Mouse (Mus musculus) hindbrain, embryonic 14.5 days (tissue): Measurements from ENCODE around the gene Serpina12. TPM values are rescaled to one million over a fixed set of nuclear protein-coding genes. Genes with fewer than 3 reads are reported as not detected.

Experiments
- ATAC-seq: fragments of 200-750 bp; cut with Nextera tagmentation; 2 replicates; pipeline ENCODE4 v1.8.0; 2017; ENCODE audit warnings: moderate number of reproducible peaks, mild to moderate bottlenecking, moderate TSS enrichment, moderate library complexity; ENCODE audit not compliant: low FRiP score
- DNase-seq: peaks from one replicate; pipeline ENCODE4 v3.0.0-alpha.2; 2015; ENCODE audit warnings: low spot score
- H3K27ac ChIP-seq: fragments of 300-500 bp; sonication (generic); 2 replicates; pipeline ENCODE4 v1.5.1; 2014; ENCODE audit warnings: mild to moderate bottlenecking, moderate library complexity
- H3K27me3 ChIP-seq: fragments of 300-500 bp; sonication (generic); 2 replicates; pipeline ENCODE4 v1.6.1; 2014; ENCODE audit warnings: mild to moderate bottlenecking, low read length, mixed read lengths; ENCODE audit not compliant: control insufficient read depth, insufficient read depth
- H3K36me3 ChIP-seq: fragments of 300-500 bp; sonication (generic); replicated peaks from 2 replicates; pipeline ENCODE4 v1.6.1; 2014; ENCODE audit not compliant: control insufficient read depth, insufficient read depth
- H3K4me1 ChIP-seq: fragments of 300-500 bp; sonication (generic); replicated peaks from 2 replicates; pipeline ENCODE4 v1.6.1; 2014; ENCODE audit warnings: antibody characterized with exemption, low read length, mixed read lengths; ENCODE audit not compliant: control insufficient read depth, insufficient read depth
- H3K4me2 ChIP-seq: fragments of 300-500 bp; sonication (generic); replicated peaks from 2 replicates; pipeline ENCODE4 v1.6.1; 2014; ENCODE audit warnings: mild to moderate bottlenecking, moderate library complexity
- H3K4me3 ChIP-seq: fragments of 300-500 bp; sonication (generic); replicated peaks from 2 replicates; pipeline ENCODE4 v1.5.1; 2014; ENCODE audit warnings: mild to moderate bottlenecking, low read length
- H3K9ac ChIP-seq: fragments of 300-500 bp; sonication (generic); 2 replicates; pipeline ENCODE4 v1.6.1; 2014
- H3K9me3 ChIP-seq: fragments of 300-500 bp; sonication (generic); 2 replicates; pipeline ENCODE4 v1.6.1; 2016; ENCODE audit warnings: low read length; ENCODE audit not compliant: control insufficient read depth
- WGBS: fragments of 180-500 bp; shearing (Covaris S2); extraction: QIAGEN DNeasy Blood & Tissue Kit; methylation state at CpG from one replicate; pipeline ENCODE4 v1.1.7; 2014; 5-methylcytosine and 5-hydroxymethylcytosine counted together
- polyA plus RNA-seq: library from polyadenylated mRNA; unstranded; fragments of >200 nt; fragmentation: Nextera tagmentation; extraction: Ambion mirVana; gene quantifications from 2 replicates; pipeline ENCODE4 v1.2.1, GENCODE M21; 2014

The Serpina12 gene
- polyA plus RNA-seq, 1 experiment from 2014 or later, result not detected

- no peak for DNase-seq
- Histone ChIP-seq H3K9ac (no peak overlapping the region), H3K36me3 (no peaks in the 10 kb centered on the region), H3K27ac (no peak overlapping the region), H3K4me2 (no peak overlapping the region), H3K27me3 (no peaks in the 10 kb centered on the region), H3K4me1 (no peaks in the 10 kb centered on the region), H3K4me3 (no peak overlapping the region), H3K9me3 (no peaks in the 10 kb centered on the region)
- ATAC-seq, result no peak
- WGBS, result 61% methylated on average over 2 of the region's 2 CpGs
These were observed 17.6 kb upstream of the Serpina12 start for GRCm38 (mm10) chr12:104061862-104062261.

- Histone ChIP-seq H3K4me2 (no peak overlapping the region), H3K9ac (no peak overlapping the region), H3K4me1 (no peaks in the 10 kb centered on the region), H3K27ac (no peak overlapping the region), H3K27me3 (no peaks in the 10 kb centered on the region), H3K9me3 (no peaks in the 10 kb centered on the region), H3K36me3 (no peaks in the 10 kb centered on the region), H3K4me3 (no peak overlapping the region)
- WGBS, result 82% methylated on average over 6 of the region's 6 CpGs
- DNase-seq (no peak), ATAC-seq (no peak)
These were observed 15.9 kb upstream of the Serpina12 start for GRCm38 (mm10) chr12:104060126-104060525.

DNA sequence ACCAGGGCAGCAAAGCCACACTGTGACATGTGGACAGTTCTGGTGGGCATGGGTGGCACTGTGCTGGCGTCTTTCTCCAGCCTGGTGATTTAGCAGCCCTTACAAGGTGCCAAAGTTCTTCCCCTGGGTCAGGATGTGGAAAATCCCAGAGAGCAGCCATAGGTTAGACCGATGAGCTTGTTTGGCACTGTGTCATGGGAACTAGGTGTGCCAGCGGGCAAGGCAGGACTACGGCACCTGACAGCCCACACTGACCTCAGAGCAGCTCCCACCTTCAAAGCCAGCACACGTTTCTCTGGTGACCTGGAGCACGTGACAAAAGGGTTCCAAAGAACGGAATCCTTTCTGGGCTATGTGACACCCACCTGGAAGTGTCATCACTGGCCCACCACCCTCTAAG is 13.3 kb upstream of the Serpina12 start:
- no peaks in the 10 kb centered on the region for H3K9me3 ChIP-seq
- H3K4me3 ChIP-seq, result no peak overlapping the region
- no peaks in the 10 kb centered on the region for H3K27me3 ChIP-seq
- H3K27ac ChIP-seq, result no peak overlapping the region
- H3K4me2 ChIP-seq, result no peak overlapping the region
- no peaks in the 10 kb centered on the region for H3K36me3 ChIP-seq
- no peak for ATAC-seq
- DNase-seq, result no peak
- H3K4me1 ChIP-seq, result no peaks in the 10 kb centered on the region
- WGBS, result 88% methylated on average over 7 of the region's 7 CpGs
- no peak overlapping the region for H3K9ac ChIP-seq

GRCm38 (mm10) chr12:104057050-104057449 is 12.8 kb upstream of the Serpina12 start:
- H3K9me3 ChIP-seq, result no peaks in the 10 kb centered on the region
- no peak for ATAC-seq

GRCm38 (mm10) chr12:104055755-104056154 is 11.5 kb upstream of the Serpina12 start:
- Histone ChIP-seq H3K9me3 (no peaks in the 10 kb centered on the region), H3K4me3 (no peak overlapping the region), H3K27me3 (no peaks in the 10 kb centered on the region), H3K9ac (no peak overlapping the region), H3K27ac (no peak overlapping the region), H3K4me1 (no peaks in the 10 kb centered on the region), H3K4me2 (no peak overlapping the region), H3K36me3 (no peaks in the 10 kb centered on the region)
- 80% methylated on average over 8 of the region's 8 CpGs for WGBS
- DNase-seq (no peak), ATAC-seq (no peak)

More at GRCm38 (mm10) chr12:104057050-104057449, 12.8 kb upstream of the Serpina12 start:
- 53% methylated on average over 4 of the region's 4 CpGs for WGBS
- Histone ChIP-seq H3K4me1 (no peaks in the 10 kb centered on the region), H3K27me3 (no peaks in the 10 kb centered on the region), H3K9ac (no peak overlapping the region), H3K36me3 (no peaks in the 10 kb centered on the region), H3K27ac (no peak overlapping the region), H3K4me3 (no peak overlapping the region), H3K4me2 (no peak overlapping the region)
- DNase-seq, result no peak

- no peak overlapping the region for H3K4me3 ChIP-seq
- H3K4me1 ChIP-seq, result no peaks in the 10 kb centered on the region
- no peak for DNase-seq
- no peak overlapping the region for H3K27ac ChIP-seq
- H3K9me3 ChIP-seq, result no peaks in the 10 kb centered on the region
- no peaks in the 10 kb centered on the region for H3K27me3 ChIP-seq
- no peak for ATAC-seq
- H3K4me2 ChIP-seq, result no peak overlapping the region
- H3K36me3 ChIP-seq, result no peaks in the 10 kb centered on the region
- WGBS, result 100% methylated on average over 1 of the region's 1 CpGs
- no peak overlapping the region for H3K9ac ChIP-seq
These were observed 9.8 kb upstream of the Serpina12 start for GRCm38 (mm10) chr12:104053995-104054394.

GRCm38 (mm10) chr12:104045713-104046112 is 1.5 kb upstream of the Serpina12 start:
- 92% methylated on average over 8 of the region's 8 CpGs for WGBS
- Histone ChIP-seq H3K4me3 (no peak overlapping the region), H3K9me3 (no peaks in the 10 kb centered on the region), H3K27ac (no peak overlapping the region), H3K9ac (no peak overlapping the region), H3K4me1 (no peaks in the 10 kb centered on the region), H3K4me2 (no peak overlapping the region), H3K27me3 (no peaks in the 10 kb centered on the region), H3K36me3 (no peaks in the 10 kb centered on the region)
- ATAC-seq (no peak), DNase-seq (no peak)

- whole genome bisulfite sequencing, result 87% methylated on average over 2 of the region's 2 CpGs
- no peak for ATAC-seq
- Histone ChIP-seq H3K4me2 (no peak overlapping the region), H3K4me3 (no peak overlapping the region), H3K27me3 (no peaks in the 10 kb centered on the region), H3K9ac (no peak overlapping the region), H3K36me3 (no peaks in the 10 kb centered on the region), H3K27ac (no peak overlapping the region), H3K9me3 (no peaks in the 10 kb centered on the region), H3K4me1 (no peaks in the 10 kb centered on the region)
- no peak for DNase-seq
These were observed 1.5 kb downstream of the Serpina12 start for GRCm38 (mm10) chr12:104042753-104043152.

DNA sequence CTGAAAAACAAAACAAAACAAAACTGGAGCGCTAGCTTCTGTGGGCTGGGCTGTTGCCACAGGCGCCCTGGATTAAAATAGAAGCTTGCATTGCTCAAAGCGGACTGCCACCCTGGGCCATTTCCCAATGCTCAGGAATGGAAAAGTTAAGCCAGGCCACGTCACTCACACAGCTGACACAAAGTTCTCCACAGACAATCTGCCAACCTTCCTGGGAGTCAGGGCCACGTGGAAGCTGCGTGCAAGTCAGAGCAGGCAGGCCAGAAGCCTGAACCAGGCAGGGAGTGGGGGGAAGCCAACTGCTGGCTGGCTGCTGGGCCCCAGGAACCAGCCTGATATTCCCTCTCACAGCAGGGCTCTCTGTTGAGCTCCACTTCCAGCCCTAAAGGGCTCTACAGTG is 2.8 kb downstream of the Serpina12 start:
- ATAC-seq, result no peak
- H3K27ac ChIP-seq, result no peak overlapping the region
- DNase-seq, result no peak
- H3K36me3 ChIP-seq, result no peaks in the 10 kb centered on the region
- no peaks in the 10 kb centered on the region for H3K9me3 ChIP-seq
- H3K4me3 ChIP-seq, result no peak overlapping the region
- no peaks in the 10 kb centered on the region for H3K4me1 ChIP-seq
- no peaks in the 10 kb centered on the region for H3K27me3 ChIP-seq
- no peak overlapping the region for H3K4me2 ChIP-seq
- no peak overlapping the region for H3K9ac ChIP-seq
- 60% methylated on average over 6 of the region's 6 CpGs for WGBS

- ATAC-seq (no peak), DNase-seq (no peak)
- no peak overlapping the region for H3K4me2 ChIP-seq
- H3K4me3 ChIP-seq, result no peak overlapping the region
- H3K27me3 ChIP-seq, result no peaks in the 10 kb centered on the region
- H3K4me1 ChIP-seq, result no peaks in the 10 kb centered on the region
- no peaks in the 10 kb centered on the region for H3K9me3 ChIP-seq
- no peak overlapping the region for H3K9ac ChIP-seq
- H3K27ac ChIP-seq, result no peak overlapping the region
- H3K36me3 ChIP-seq, result no peaks in the 10 kb centered on the region
- 94% methylated on average over 7 of the region's 7 CpGs for WGBS
These were observed 6.1 kb downstream of the Serpina12 start for GRCm38 (mm10) chr12:104038181-104038580.
